Mouse (Mus musculus) megakaryocyte, embryonic 14.5 days (primary cell): ENCODE results near the gene Cct5. TPM values are rescaled to one million over a fixed set of nuclear protein-coding genes. Genes with fewer than 3 reads are reported as not detected.

Experiments
- H3K27me3 ChIP-seq: replicated peaks from 2 replicates; pipeline ENCODE3; 2012; ENCODE audit warnings: inconsistent platforms
- H3K36me3 ChIP-seq: replicated peaks from 2 replicates; pipeline ENCODE3; 2012; ENCODE audit warnings: low read length, inconsistent platforms, mixed read lengths
- H3K4me1 ChIP-seq: 2 replicates; pipeline ENCODE4 v1.6.1; 2012; ENCODE audit warnings: inconsistent platforms
- H3K4me3 ChIP-seq: replicated peaks from 2 replicates; pipeline ENCODE3; 2012; ENCODE audit warnings: moderate library complexity, mild to moderate bottlenecking, inconsistent platforms
- H3K9me3 ChIP-seq: 2 replicates; pipeline ENCODE4 v1.6.1; 2012; ENCODE audit warnings: inconsistent platforms
- FLI1 ChIP-seq: IDR thresholded peaks from 2 replicates; pipeline ENCODE4 v1.6.1; 2012; ENCODE audit warnings: low read length, inconsistent platforms, mixed read lengths
- GATA1 ChIP-seq: IDR thresholded peaks from 3 replicates; pipeline ENCODE4 v1.6.1; 2012; ENCODE audit warnings: mixed read lengths, low read length, inconsistent platforms, borderline replicate concordance
- polyA plus RNA-seq: library from polyadenylated mRNA; stranded (reverse); fragments of >175 nt; gene quantifications from 2 replicates; pipeline ENCODE4 v1.2.3, GENCODE M21; 2012; ENCODE audit warnings: low replicate concordance; ENCODE audit not compliant: insufficient read depth

The Cct5 gene
- polyA plus RNA-seq, 1 experiment = 19.7 TPM

GRCm38 (mm10) chr15:31569325-31570022 is 32.1 kb downstream of the Cct5 start:
- Histone ChIP-seq H3K27me3 (peaks cover 2% of the 10 kb centered on the region), H3K9me3 (no peaks in the 10 kb centered on the region), H3K4me3 (no peak overlapping the region), H3K36me3 (no peaks in the 10 kb centered on the region), H3K4me1 (peaks cover 60% of the 10 kb centered on the region)
- TF ChIP-seq GATA1 = no peak
- TF ChIP-seq FLI1 = no peak

- Histone ChIP-seq H3K36me3 (no peaks in the 10 kb centered on the region), H3K27me3 (peaks cover 2% of the 10 kb centered on the region), H3K4me1 (peaks cover 64% of the 10 kb centered on the region), H3K9me3 (no peaks in the 10 kb centered on the region), H3K4me3 (no peak overlapping the region)
- TF ChIP-seq GATA1 = no peak
- no peak for TF ChIP-seq FLI1
Measured at GRCm38 (mm10) chr15:31568581-31568996, 33.0 kb downstream of the Cct5 start.

- Histone ChIP-seq H3K27me3 (peaks cover 2% of the 10 kb centered on the region), H3K4me3 (no peak overlapping the region), H3K4me1 (peaks cover 62% of the 10 kb centered on the region), H3K36me3 (no peaks in the 10 kb centered on the region), H3K9me3 (peaks cover 1% of the 10 kb centered on the region; the same call in 1 of the 2 replicates)
- no peak for TF ChIP-seq FLI1
- TF ChIP-seq GATA1 = no peak
Measured at GRCm38 (mm10) chr15:31567431-31567830, 34.2 kb downstream of the Cct5 start.

- peaks cover 46% of the 10 kb centered on the region for H3K4me1 ChIP-seq
- no peak for TF ChIP-seq GATA1
- no peak for TF ChIP-seq FLI1
Measured at GRCm38 (mm10) chr15:31565786-31566185, 35.8 kb downstream of the Cct5 start.

DNA sequence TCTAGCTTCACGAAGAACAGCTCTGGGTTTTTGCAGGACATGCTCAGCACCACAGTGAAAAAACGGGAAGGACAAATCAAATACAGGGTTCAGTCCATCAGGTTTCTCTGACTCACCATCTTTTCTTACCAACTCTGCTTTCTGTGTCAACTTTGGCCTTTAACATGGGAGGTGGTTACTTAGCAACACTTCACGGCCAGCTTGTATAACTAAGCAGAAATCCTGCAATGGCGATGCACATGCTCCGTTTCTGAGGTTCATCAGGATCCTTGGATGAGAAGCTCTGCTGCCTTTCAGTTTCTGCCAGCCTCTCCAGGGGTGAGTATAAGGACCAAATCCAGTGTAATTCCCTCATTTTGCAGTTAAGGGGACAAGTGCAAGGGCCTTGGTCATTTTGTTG is 36.4 kb downstream of the Cct5 start, which contains the start of gene Cmbl:
Cmbl (plus strand) TSS at position 206 of the 400 bp plus-strand sequence.
- H3K36me3 ChIP-seq = no peaks in the 10 kb centered on the region
- TF ChIP-seq GATA1 (no peak), FLI1 (no peak)
- H3K4me3 ChIP-seq = no peak within 1 kb of the TSS

More at GRCm38 (mm10) chr15:31565786-31566185, 35.8 kb downstream of the Cct5 start:
- Histone ChIP-seq H3K27me3 (peaks cover 2% of the 10 kb centered on the region), H3K4me3 (no peak overlapping the region), H3K36me3 (no peaks in the 10 kb centered on the region), H3K9me3 (peaks cover 13% of the 10 kb centered on the region)

DNA sequence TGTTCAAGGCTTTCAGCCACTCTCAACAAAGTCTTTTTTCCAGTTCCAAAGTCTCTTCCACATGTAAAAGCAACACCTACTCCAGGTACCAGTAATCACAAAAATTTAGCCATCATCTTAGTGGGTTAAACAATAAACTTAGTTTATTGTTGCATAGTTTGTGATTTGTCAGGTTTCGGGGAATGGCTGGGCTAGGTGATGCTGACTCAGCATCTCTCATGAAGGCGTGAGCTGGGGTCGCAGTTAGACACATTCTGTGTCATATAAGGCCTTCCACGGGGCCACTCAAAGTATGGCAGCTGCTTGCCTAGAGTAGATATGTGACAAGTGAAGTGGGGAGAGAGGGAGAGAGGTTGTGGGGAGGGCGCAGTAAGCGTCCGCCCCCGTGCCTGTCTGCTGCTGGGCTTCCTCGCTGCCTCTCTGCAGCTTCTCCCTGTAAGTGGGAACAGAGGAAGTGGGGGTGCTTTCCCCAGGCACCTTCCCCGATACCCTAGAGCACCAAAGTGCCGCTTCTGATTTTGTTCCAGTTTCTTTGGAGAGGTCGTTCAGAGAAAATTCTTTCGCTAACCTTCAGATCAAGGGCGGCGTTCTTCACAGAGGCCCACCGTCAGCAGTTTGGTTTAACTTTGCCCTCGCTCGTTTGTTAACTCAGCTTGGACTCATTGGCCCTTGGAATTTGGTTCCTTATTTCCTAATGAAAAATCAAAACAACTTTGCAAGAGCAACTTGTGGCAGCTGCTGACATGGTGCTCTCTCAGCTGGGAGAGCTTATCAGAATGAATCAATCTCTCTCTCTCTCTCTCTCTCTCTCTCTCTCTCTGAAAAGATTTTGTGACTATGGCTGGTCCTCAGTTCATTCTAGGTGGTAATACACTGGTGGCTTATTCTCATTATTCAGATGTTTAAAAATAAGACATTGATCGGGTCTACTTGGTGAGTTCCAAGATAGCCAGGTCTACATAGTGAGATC is 37.7 kb downstream of the Cct5 start:
- Histone ChIP-seq H3K27me3 (no peaks in the 10 kb centered on the region), H3K4me1 (peaks cover 29% of the 10 kb centered on the region), H3K36me3 (no peaks in the 10 kb centered on the region), H3K4me3 (no peak overlapping the region), H3K9me3 (peaks cover 22% of the 10 kb centered on the region)
- TF ChIP-seq GATA1 = no peak

More for the DNA sequence above, 36.4 kb downstream of the Cct5 start, which contains the start of gene Cmbl:
- H3K27me3 ChIP-seq = no peaks in the 10 kb centered on the region
- peaks cover 13% of the 10 kb centered on the region for H3K9me3 ChIP-seq
- peaks cover 40% of the 10 kb centered on the region for H3K4me1 ChIP-seq

DNA sequence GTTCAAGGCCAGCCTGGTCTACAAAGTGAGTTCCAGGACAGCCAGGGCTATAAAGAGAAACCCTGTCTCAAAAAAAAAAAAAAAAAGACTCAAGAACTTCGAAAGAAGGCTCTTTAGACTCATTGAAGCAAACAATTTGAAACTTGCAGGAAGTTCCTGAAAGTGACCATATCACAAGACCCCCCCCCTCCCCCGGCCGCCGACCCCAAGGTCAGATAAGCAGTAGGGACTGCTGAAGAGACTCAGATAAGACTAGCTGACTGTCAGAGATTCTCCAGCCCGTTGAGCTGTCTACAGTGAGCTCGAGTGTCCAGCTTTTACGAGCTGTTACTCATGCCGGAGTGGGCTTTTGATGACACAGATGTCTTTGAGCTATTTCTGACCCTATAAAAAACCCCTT is 38.8 kb downstream of the Cct5 start:
- Histone ChIP-seq H3K4me3 (no peak overlapping the region), H3K9me3 (peaks cover 23% of the 10 kb centered on the region), H3K36me3 (no peaks in the 10 kb centered on the region), H3K27me3 (no peaks in the 10 kb centered on the region), H3K4me1 (peaks cover 22% of the 10 kb centered on the region)
- no peak for TF ChIP-seq GATA1
- TF ChIP-seq FLI1 = no peak

DNA sequence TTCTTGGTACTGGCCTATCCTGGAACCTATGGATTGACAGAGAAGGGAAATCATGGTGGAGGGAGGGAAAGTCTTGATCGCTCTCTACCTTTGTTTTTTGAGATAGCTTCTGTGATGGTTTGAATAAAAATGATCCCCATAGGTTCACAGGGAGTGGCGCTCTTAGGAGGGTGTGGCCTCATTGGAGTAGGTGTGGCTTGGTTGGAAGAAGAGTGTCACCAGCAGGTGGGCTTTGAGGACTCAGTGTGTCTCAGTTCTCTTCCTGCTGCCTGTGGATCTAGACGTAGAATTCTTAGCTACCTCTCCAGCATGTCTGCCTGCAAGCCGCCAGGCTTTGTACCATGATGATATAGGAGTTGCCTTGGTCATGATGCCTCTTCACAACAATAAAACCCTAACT is 39.6 kb downstream of the Cct5 start:
- Histone ChIP-seq H3K4me1 (peaks cover 19% of the 10 kb centered on the region), H3K27me3 (no peaks in the 10 kb centered on the region), H3K4me3 (no peak overlapping the region), H3K9me3 (peaks cover 27% of the 10 kb centered on the region), H3K36me3 (no peaks in the 10 kb centered on the region)
- TF ChIP-seq GATA1 = no peak
- TF ChIP-seq FLI1 = no peak

DNA sequence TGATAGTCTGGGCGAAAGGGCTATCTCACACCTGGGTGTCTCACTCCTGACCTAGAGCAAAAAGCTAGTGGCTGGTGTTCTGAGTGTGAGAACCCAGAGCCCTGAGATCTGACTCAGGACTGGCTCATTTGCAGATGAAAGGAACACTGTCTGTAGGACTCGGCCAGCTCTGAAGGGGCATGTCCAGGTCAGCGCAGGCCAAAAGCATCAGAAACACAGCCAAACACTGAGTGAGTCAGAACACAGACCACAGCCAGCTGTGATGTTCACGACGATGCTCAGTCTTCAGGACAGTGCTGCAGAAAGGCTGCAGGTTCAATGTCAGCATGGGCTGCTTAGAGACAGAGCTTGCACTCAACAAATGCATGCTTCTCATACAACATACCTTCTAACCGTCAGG is 40.2 kb downstream of the Cct5 start:
- Histone ChIP-seq H3K4me1 (peaks cover 16% of the 10 kb centered on the region), H3K27me3 (no peaks in the 10 kb centered on the region), H3K36me3 (no peaks in the 10 kb centered on the region), H3K9me3 (peaks cover 27% of the 10 kb centered on the region), H3K4me3 (no peak overlapping the region)
- TF ChIP-seq FLI1 (no peak), GATA1 (no peak)
